Mouse (Mus musculus) midbrain, embryonic 14.5 days (tissue): ENCODE data around the gene Stn1. TPM values are rescaled to one million over a fixed set of nuclear protein-coding genes. Genes with fewer than 3 reads are reported as not detected.
A peak's percentile ranks its signal among the peaks of the same experiment; 100 is the strongest.

Experiments used
- ATAC-seq: fragments of 200-750 bp; cut with Nextera tagmentation; 2 replicates; pipeline ENCODE4 v1.8.0; 2017; ENCODE audit warnings: moderate number of reproducible peaks, moderate library complexity; ENCODE audit not compliant: low FRiP score, low TSS enrichment
- DNase-seq: peaks from one replicate; pipeline ENCODE4 v3.0.0-alpha.2; 2015
- H3K27ac ChIP-seq: fragments of 300-500 bp; sonication (generic); replicated peaks from 2 replicates; pipeline ENCODE4 v1.5.1; 2014; ENCODE audit warnings: mild to moderate bottlenecking, low read depth, low read length, moderate library complexity
- H3K27me3 ChIP-seq: fragments of 300-500 bp; sonication (generic); 2 replicates; pipeline ENCODE4 v1.6.1; 2014; ENCODE audit warnings: low read length, control low read depth, mixed read lengths; ENCODE audit not compliant: control insufficient read depth, insufficient read depth
- H3K36me3 ChIP-seq: fragments of 300-500 bp; sonication (generic); 2 replicates; pipeline ENCODE4 v1.6.1; 2014; ENCODE audit warnings: low read length, control low read depth; ENCODE audit not compliant: control insufficient read depth, insufficient read depth
- H3K4me1 ChIP-seq: fragments of 300-500 bp; sonication (generic); 2 replicates; pipeline ENCODE4 v1.6.1; 2014; ENCODE audit warnings: mild to moderate bottlenecking, antibody characterized with exemption, low read length, control low read depth; ENCODE audit not compliant: control insufficient read depth, insufficient read depth
- H3K4me2 ChIP-seq: fragments of 300-500 bp; sonication (generic); 2 replicates; pipeline ENCODE4 v1.6.1; 2014; ENCODE audit warnings: mild to moderate bottlenecking, low read length, moderate library complexity
- H3K4me3 ChIP-seq: fragments of 300-500 bp; sonication (generic); replicated peaks from 2 replicates; pipeline ENCODE4 v1.5.1; 2014; ENCODE audit warnings: low read depth, low read length
- H3K9ac ChIP-seq: fragments of 300-500 bp; sonication (generic); replicated peaks from 2 replicates; pipeline ENCODE4 v1.6.1; 2014; ENCODE audit warnings: mild to moderate bottlenecking, low read length, moderate library complexity
- H3K9me3 ChIP-seq: fragments of 300-500 bp; sonication (generic); 2 replicates; pipeline ENCODE4 v1.6.1; 2016; ENCODE audit warnings: low read length, control low read depth, mixed read lengths; ENCODE audit not compliant: control insufficient read depth
- WGBS: fragments of 180-500 bp; shearing (Covaris S2); extraction: QIAGEN DNeasy Blood & Tissue Kit; methylation state at CpG from one replicate; pipeline ENCODE4 v1.1.7; 2014; 5-methylcytosine and 5-hydroxymethylcytosine counted together
- polyA plus RNA-seq: library from polyadenylated mRNA; unstranded; fragments of >200 nt; fragmentation: Nextera tagmentation; extraction: Ambion mirVana; gene quantifications from 2 replicates; pipeline ENCODE4 v1.2.1, GENCODE M21; 2014

Stn1 gene
- polyA plus RNA-seq, 1 experiment from 2014 or later: 30.4 TPM

- H3K36me3 ChIP-seq: no peaks in the 10 kb centered on the region
- no peaks in the 10 kb centered on the region for H3K9me3 ChIP-seq
- no peak overlapping the region for H3K4me2 ChIP-seq
- ATAC-seq (no peak), DNase-seq (no peak)
- H3K4me1 ChIP-seq: peaks cover 4% of the 10 kb centered on the region
- 94% methylated on average over 5 of the region's 5 CpGs for WGBS
- no peak overlapping the region for H3K9ac ChIP-seq
- peaks cover 12% of the 10 kb centered on the region; the same call in 1 of the 2 replicates for H3K27me3 ChIP-seq
- H3K4me3 ChIP-seq: no peak overlapping the region
- H3K27ac ChIP-seq: no peak overlapping the region
Observed at GRCm38 (mm10) chr19:47570042-47570441, 32.7 kb upstream of the Stn1 start.

- no peak for ATAC-seq
- peaks cover 6% of the 10 kb centered on the region for H3K4me1 ChIP-seq
- no peak for DNase-seq
- no peaks in the 10 kb centered on the region for H3K9me3 ChIP-seq
- no peak overlapping the region for H3K4me3 ChIP-seq
- 77% methylated on average over 8 of the region's 8 CpGs for WGBS
- no peak overlapping the region for H3K4me2 ChIP-seq
- no peaks in the 10 kb centered on the region for H3K36me3 ChIP-seq
- H3K27ac ChIP-seq: no peak overlapping the region
- peaks cover 12% of the 10 kb centered on the region; the same call in 1 of the 2 replicates for H3K27me3 ChIP-seq
- no peak overlapping the region for H3K9ac ChIP-seq
Observed at GRCm38 (mm10) chr19:47565994-47566393, 28.7 kb upstream of the Stn1 start.

GRCm38 (mm10) chr19:47565031-47565654 is 27.8 kb upstream of the Stn1 start:
- Histone ChIP-seq H3K4me2 (no peak overlapping the region), H3K4me3 (no peak overlapping the region), H3K4me1 (peaks cover 6% of the 10 kb centered on the region), H3K36me3 (no peaks in the 10 kb centered on the region), H3K9ac (no peak overlapping the region), H3K27ac (no peak overlapping the region), H3K9me3 (no peaks in the 10 kb centered on the region), H3K27me3 (peaks cover 12% of the 10 kb centered on the region; the same call in 1 of the 2 replicates)
- ATAC-seq: no peak
- 12% methylated on average over 17 of the region's 17 CpGs for WGBS
- peak; percentile 69 for DNase-seq

- Histone ChIP-seq H3K27me3 (peaks cover 8% of the 10 kb centered on the region; the same call in 1 of the 2 replicates), H3K4me1 (peaks cover 6% of the 10 kb centered on the region), H3K9ac (no peak overlapping the region), H3K4me3 (no peak overlapping the region), H3K27ac (no peak overlapping the region), H3K9me3 (no peaks in the 10 kb centered on the region), H3K36me3 (no peaks in the 10 kb centered on the region), H3K4me2 (no peak overlapping the region)
- DNase-seq (no peak), ATAC-seq (no peak)
- WGBS: 85% methylated on average over 13 of the region's 13 CpGs
Observed at GRCm38 (mm10) chr19:47563715-47564114, 26.4 kb upstream of the Stn1 start.

GRCm38 (mm10) chr19:47561996-47562441 is 24.7 kb upstream of the Stn1 start:
- DNase-seq (no peak), ATAC-seq (no peak)
- Histone ChIP-seq H3K27me3 (no peaks in the 10 kb centered on the region), H3K9ac (no peak overlapping the region), H3K27ac (no peak overlapping the region), H3K4me3 (no peak overlapping the region), H3K36me3 (no peaks in the 10 kb centered on the region), H3K9me3 (no peaks in the 10 kb centered on the region), H3K4me1 (peaks cover 6% of the 10 kb centered on the region), H3K4me2 (no peak overlapping the region)
- WGBS: 88% methylated on average over 5 of the region's 5 CpGs

GRCm38 (mm10) chr19:47560544-47561161 is 23.3 kb upstream of the Stn1 start:
- no peak overlapping the region for H3K9ac ChIP-seq
- WGBS: 83% methylated on average over 12 of the region's 12 CpGs
- DNase-seq: no peak
- no peaks in the 10 kb centered on the region for H3K9me3 ChIP-seq
- no peak overlapping the region for H3K4me2 ChIP-seq
- H3K27me3 ChIP-seq: no peaks in the 10 kb centered on the region
- ATAC-seq: no peak
- no peaks in the 10 kb centered on the region for H3K36me3 ChIP-seq
- no peak overlapping the region for H3K27ac ChIP-seq
- H3K4me3 ChIP-seq: no peak overlapping the region
- H3K4me1 ChIP-seq: peaks cover 6% of the 10 kb centered on the region

- no peak overlapping the region for H3K27ac ChIP-seq
- no peaks in the 10 kb centered on the region for H3K36me3 ChIP-seq
- no peaks in the 10 kb centered on the region for H3K27me3 ChIP-seq
- WGBS: 41% methylated on average over 14 of the region's 14 CpGs
- H3K4me3 ChIP-seq: no peak overlapping the region
- no peak overlapping the region for H3K4me2 ChIP-seq
- H3K9ac ChIP-seq: no peak overlapping the region
- no peak for DNase-seq
- ATAC-seq: no peak
- no peaks in the 10 kb centered on the region for H3K9me3 ChIP-seq
- H3K4me1 ChIP-seq: peaks cover 1% of the 10 kb centered on the region
Observed at GRCm38 (mm10) chr19:47559751-47560512, 22.6 kb upstream of the Stn1 start.

- WGBS: 36% methylated on average over 5 of the region's 5 CpGs
- Histone ChIP-seq H3K4me3 (no peak overlapping the region), H3K9ac (no peak overlapping the region), H3K9me3 (no peaks in the 10 kb centered on the region), H3K27ac (no peak overlapping the region), H3K36me3 (no peaks in the 10 kb centered on the region), H3K4me2 (no peak overlapping the region), H3K27me3 (no peaks in the 10 kb centered on the region), H3K4me1 (no peaks in the 10 kb centered on the region)
- DNase-seq (no peak), ATAC-seq (no peak)
Observed at GRCm38 (mm10) chr19:47559145-47559544, 21.8 kb upstream of the Stn1 start.
